Mouse (Mus musculus) urinary bladder, postnatal 14 days (tissue): ENCODE data around the gene C1galt1.

Experiments
- DNase-seq: peaks from one replicate; pipeline ENCODE4 v3.0.0; 2021; ENCODE audit warnings: low spot score

Gene C1galt1

GRCm38 (mm10) chr6:7844802-7845679 lies at the start of gene C1galt1:
TSS of gene C1galt1 (plus strand) at chr6:7844842.
- peak; percentile 46 for DNase-seq

GRCm38 (mm10) chr6:7799969-7800368 lies 44.7 kb upstream of the C1galt1 start:
- peak; percentile 76 for DNase-seq

- no peak for DNase-seq
Measured at GRCm38 (mm10) chr6:7803765-7804542, 40.7 kb upstream of the C1galt1 start.

- DNase-seq = no peak
Measured at GRCm38 (mm10) chr6:7814146-7814545, 30.5 kb upstream of the C1galt1 start.

- no peak for DNase-seq
Measured at GRCm38 (mm10) chr6:7816233-7816632, 28.4 kb upstream of the C1galt1 start.

GRCm38 (mm10) chr6:7822688-7823087 lies 22.0 kb upstream of the C1galt1 start:
- no peak for DNase-seq

- DNase-seq = no peak
Measured at GRCm38 (mm10) chr6:7830793-7831192, 13.8 kb upstream of the C1galt1 start.

- DNase-seq = no peak
Measured at GRCm38 (mm10) chr6:7832564-7833175, 12.0 kb upstream of the C1galt1 start.

- no peak for DNase-seq
Measured at GRCm38 (mm10) chr6:7843726-7844411, 773 bp upstream of the C1galt1 start.

- DNase-seq = peak; percentile 99
Measured at GRCm38 (mm10) chr6:7844412-7844801, 235 bp upstream of the C1galt1 start.

GRCm38 (mm10) chr6:7845680-7846017 lies 1.0 kb downstream of the C1galt1 start:
- DNase-seq = no peak

- DNase-seq = no peak
Measured at GRCm38 (mm10) chr6:7846726-7847439, 2.2 kb downstream of the C1galt1 start.

GRCm38 (mm10) chr6:7847890-7848508 lies 3.4 kb downstream of the C1galt1 start:
- peak; percentile 41 for DNase-seq

- DNase-seq = no peak
Measured at GRCm38 (mm10) chr6:7848714-7849113, 4.1 kb downstream of the C1galt1 start.

GRCm38 (mm10) chr6:7851036-7851435 lies 6.4 kb downstream of the C1galt1 start:
- no peak for DNase-seq

- no peak for DNase-seq
Measured at GRCm38 (mm10) chr6:7852919-7853318, 8.3 kb downstream of the C1galt1 start.

- no peak for DNase-seq
Measured at GRCm38 (mm10) chr6:7853461-7853860, 8.8 kb downstream of the C1galt1 start.

GRCm38 (mm10) chr6:7856682-7857290 lies 12.1 kb downstream of the C1galt1 start:
- no peak for DNase-seq

- DNase-seq = no peak
Measured at GRCm38 (mm10) chr6:7857356-7858247, 13.0 kb downstream of the C1galt1 start.

GRCm38 (mm10) chr6:7858586-7858985 lies 13.9 kb downstream of the C1galt1 start:
- DNase-seq = no peak
